Mouse (Mus musculus) gonadal fat pad, adult 2 months (tissue): Measurements from ENCODE around the gene Hcls1. TPM values are rescaled to one million over a fixed set of nuclear protein-coding genes. Genes with fewer than 3 reads are reported as not detected.

Source experiments
- DNase-seq: peaks from one replicate; pipeline ENCODE4 v3.0.0-alpha.2; 2012; ENCODE audit warnings: low read depth
- polyA plus RNA-seq: library from polyadenylated mRNA; depleted of rRNA; stranded (reverse); fragments of >200 nt; gene quantifications from 2 replicates; pipeline ENCODE4 v1.2.3, GENCODE M21; 2012; rRNA removed

Hcls1 gene
- polyA plus RNA-seq, result 11.1 and 11.4 TPM in 2 replicates

- DNase-seq, result no peak
These were observed at the start of gene Hcls1 for GRCm38 (mm10) chr16:36934841-36935620. Hcls1 (plus strand) TSS chr16:36934983.

- DNase-seq, result no peak
These were observed 48.9 kb upstream of the Hcls1 start for GRCm38 (mm10) chr16:36885912-36886311.

- no peak for DNase-seq
These were observed 47.2 kb upstream of the Hcls1 start for GRCm38 (mm10) chr16:36887546-36887945.

GRCm38 (mm10) chr16:36890559-36890958 is 44.2 kb upstream of the Hcls1 start:
- no peak for DNase-seq

- DNase-seq, result no peak
These were observed 43.4 kb upstream of the Hcls1 start for GRCm38 (mm10) chr16:36891415-36891814.

GRCm38 (mm10) chr16:36893317-36893716 is 41.5 kb upstream of the Hcls1 start:
- DNase-seq, result no peak

GRCm38 (mm10) chr16:36896712-36897111 is 38.1 kb upstream of the Hcls1 start:
- DNase-seq, result no peak

GRCm38 (mm10) chr16:36903156-36903555 is 31.6 kb upstream of the Hcls1 start:
- no peak for DNase-seq

- DNase-seq, result no peak
These were observed 22.9 kb upstream of the Hcls1 start for GRCm38 (mm10) chr16:36911909-36912308.

GRCm38 (mm10) chr16:36912311-36912710 is 22.5 kb upstream of the Hcls1 start:
- DNase-seq, result no peak

- no peak for DNase-seq
These were observed 20.6 kb upstream of the Hcls1 start for GRCm38 (mm10) chr16:36914195-36914594.

GRCm38 (mm10) chr16:36918505-36918904 is 16.3 kb upstream of the Hcls1 start:
- DNase-seq, result no peak

- DNase-seq, result no peak
These were observed 14.4 kb upstream of the Hcls1 start for GRCm38 (mm10) chr16:36920410-36920809.

GRCm38 (mm10) chr16:36921067-36921613 is 13.6 kb upstream of the Hcls1 start:
- no peak for DNase-seq

- DNase-seq, result no peak
These were observed 12.8 kb upstream of the Hcls1 start for GRCm38 (mm10) chr16:36921980-36922379.

- DNase-seq, result no peak
These were observed 10.5 kb upstream of the Hcls1 start for GRCm38 (mm10) chr16:36924312-36924711.

- DNase-seq, result no peak
These were observed 9.4 kb upstream of the Hcls1 start for GRCm38 (mm10) chr16:36925351-36925750.

GRCm38 (mm10) chr16:36925797-36926196 is 9.0 kb upstream of the Hcls1 start:
- DNase-seq, result no peak

GRCm38 (mm10) chr16:36926514-36927447 is 8.0 kb upstream of the Hcls1 start:
- DNase-seq, result no peak

- no peak for DNase-seq
These were observed 7.2 kb upstream of the Hcls1 start for GRCm38 (mm10) chr16:36927495-36928105.

GRCm38 (mm10) chr16:36928106-36928500 is 6.7 kb upstream of the Hcls1 start:
- DNase-seq, result no peak

- DNase-seq, result no peak
These were observed 5.6 kb upstream of the Hcls1 start for GRCm38 (mm10) chr16:36929216-36929615.
